Mouse (Mus musculus) limb, embryonic 13.5 days (tissue): ENCODE results near the gene Got2. TPM values are rescaled to one million over a fixed set of nuclear protein-coding genes. Genes with fewer than 3 reads are reported as not detected.
"Not testable (repeated sequence)": the region's sequence is repeated elsewhere in the genome, so short reads cannot be mapped to it uniquely, and the experiment has no call there.

Experiments used
- ATAC-seq: fragments of 200-750 bp; cut with Nextera tagmentation; 2 replicates; pipeline ENCODE4 v1.8.0; 2017; ENCODE audit warnings: low read depth, moderate number of reproducible peaks, moderate TSS enrichment; ENCODE audit not compliant: low FRiP score
- H3K27ac ChIP-seq: fragments of 300-500 bp; sonication (generic); 2 replicates; pipeline ENCODE4 v1.5.1; 2015; ENCODE audit warnings: inconsistent platforms, mild to moderate bottlenecking, moderate library complexity
- H3K27me3 ChIP-seq: fragments of 300-500 bp; sonication (generic); 2 replicates; pipeline ENCODE4 v1.6.1; 2015; ENCODE audit warnings: mild to moderate bottlenecking, inconsistent platforms
- H3K36me3 ChIP-seq: fragments of 300-500 bp; sonication (generic); 2 replicates; pipeline ENCODE4 v1.6.1; 2015; ENCODE audit warnings: inconsistent platforms, mild to moderate bottlenecking, moderate library complexity
- H3K4me1 ChIP-seq: fragments of 300-500 bp; sonication (generic); 2 replicates; pipeline ENCODE4 v1.6.1; 2015; ENCODE audit warnings: inconsistent platforms
- H3K4me2 ChIP-seq: fragments of 300-500 bp; sonication (generic); replicated peaks from 2 replicates; pipeline ENCODE4 v1.6.1; 2015; ENCODE audit warnings: inconsistent platforms, mild to moderate bottlenecking, moderate library complexity
- H3K4me3 ChIP-seq: fragments of 300-500 bp; sonication (generic); 2 replicates; pipeline ENCODE4 v1.5.1; 2015; ENCODE audit warnings: moderate library complexity, mild to moderate bottlenecking, inconsistent platforms
- H3K9ac ChIP-seq: fragments of 300-500 bp; sonication (generic); 2 replicates; pipeline ENCODE4 v1.6.1; 2015; ENCODE audit warnings: mild to moderate bottlenecking, inconsistent platforms
- H3K9me3 ChIP-seq: fragments of 300-500 bp; sonication (generic); 2 replicates; pipeline ENCODE4 v1.6.1; 2016; ENCODE audit warnings: inconsistent platforms
- WGBS: fragments of 180-500 bp; shearing (Covaris S2); methylation state at CpG from one replicate; pipeline ENCODE4 v1.1.7; 2015; 5-methylcytosine and 5-hydroxymethylcytosine counted together
- polyA plus RNA-seq: library from polyadenylated mRNA; unstranded; fragments of >200 nt; fragmentation: Nextera tagmentation; extraction: Ambion mirVana; gene quantifications from 2 replicates; pipeline ENCODE4 v1.2.1, GENCODE M21; 2015

The Got2 gene
- polyA plus RNA-seq, 1 experiment from 2014 or later = 169 TPM

DNA sequence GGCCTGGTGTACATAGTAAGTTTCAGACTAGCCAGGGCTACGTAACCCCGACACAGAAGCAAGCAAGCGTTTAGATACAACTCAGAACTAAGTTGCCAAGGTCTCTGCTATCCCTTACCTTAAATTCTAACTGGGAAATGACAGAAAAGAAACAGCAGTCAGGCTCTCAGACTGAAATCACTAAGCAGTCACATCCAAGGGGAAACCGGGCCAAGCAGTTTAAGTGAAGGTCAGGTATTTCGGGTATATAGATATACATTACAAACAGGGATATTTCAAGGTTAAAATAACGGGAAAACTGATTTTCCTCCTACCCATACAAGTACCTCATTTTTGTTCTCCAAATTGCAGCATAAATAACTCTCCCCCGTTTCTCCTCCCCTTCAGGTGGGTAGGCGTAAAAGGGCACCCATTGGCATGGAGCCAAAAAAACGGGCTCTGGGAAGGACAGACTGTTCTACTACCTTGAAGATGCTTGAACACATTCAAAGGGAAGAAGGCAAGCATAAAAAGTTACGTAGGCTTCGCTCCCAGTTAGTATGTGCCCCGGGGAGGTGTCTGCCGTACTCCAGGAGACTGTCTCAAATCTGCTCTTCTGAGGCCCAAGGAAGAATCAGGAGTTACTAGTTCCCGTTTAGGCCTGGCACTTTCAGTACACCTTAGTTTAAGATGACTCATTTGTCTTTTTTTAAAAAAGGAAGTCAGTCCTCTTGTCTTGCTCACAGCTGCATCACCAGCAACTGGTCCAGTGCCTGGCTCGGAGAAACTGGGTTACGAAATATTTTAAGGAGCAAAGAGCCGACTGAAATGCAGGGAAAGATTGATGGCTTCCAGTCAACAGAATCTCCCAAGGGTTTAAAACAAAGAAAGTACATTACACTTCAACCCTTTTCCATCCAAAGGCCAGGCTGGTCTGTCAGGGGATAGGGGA, 1.4 kb downstream of the Got2 start:
- Histone ChIP-seq H3K9me3 (no peaks in the 10 kb centered on the region), H3K27me3 (no peaks in the 10 kb centered on the region), H3K27ac (no peak overlapping the region), H3K36me3 (no peaks in the 10 kb centered on the region), H3K9ac (peak overlapping the region; percentile 76), H3K4me1 (peaks cover 16% of the 10 kb centered on the region), H3K4me2 (peak overlapping the region; percentile 83), H3K4me3 (peak overlapping the region; percentile 65)
- no peak for ATAC-seq
- WGBS = 68% methylated on average over 17 of the region's 17 CpGs

DNA sequence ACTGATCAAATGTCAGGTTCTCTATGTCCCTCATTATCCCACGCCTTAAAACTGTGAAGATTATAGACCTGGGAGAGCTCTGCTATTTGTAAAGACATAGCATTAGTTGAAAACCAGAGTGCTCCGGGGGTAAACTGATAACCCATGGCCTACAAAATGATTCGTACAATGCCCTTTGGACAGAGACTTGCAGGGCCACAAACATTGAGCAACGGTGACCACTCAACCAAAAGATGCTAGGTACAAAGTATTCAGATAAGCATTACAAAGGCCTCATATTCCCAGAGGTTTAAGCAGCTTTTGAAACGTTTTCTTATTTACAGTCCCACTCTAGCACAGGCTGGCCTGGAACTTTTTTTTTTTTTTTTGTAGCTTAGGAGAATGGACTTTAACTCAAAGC, 2.4 kb downstream of the Got2 start:
- Histone ChIP-seq H3K9me3 (no peaks in the 10 kb centered on the region), H3K27ac (no peak overlapping the region), H3K9ac (no peak overlapping the region), H3K27me3 (no peaks in the 10 kb centered on the region), H3K36me3 (no peaks in the 10 kb centered on the region), H3K4me2 (no peak overlapping the region; the same call in 1 of the 2 replicates), H3K4me3 (no peak overlapping the region), H3K4me1 (peaks cover 16% of the 10 kb centered on the region)
- WGBS = 77% methylated on average over 5 of the region's 5 CpGs
- no peak for ATAC-seq

DNA sequence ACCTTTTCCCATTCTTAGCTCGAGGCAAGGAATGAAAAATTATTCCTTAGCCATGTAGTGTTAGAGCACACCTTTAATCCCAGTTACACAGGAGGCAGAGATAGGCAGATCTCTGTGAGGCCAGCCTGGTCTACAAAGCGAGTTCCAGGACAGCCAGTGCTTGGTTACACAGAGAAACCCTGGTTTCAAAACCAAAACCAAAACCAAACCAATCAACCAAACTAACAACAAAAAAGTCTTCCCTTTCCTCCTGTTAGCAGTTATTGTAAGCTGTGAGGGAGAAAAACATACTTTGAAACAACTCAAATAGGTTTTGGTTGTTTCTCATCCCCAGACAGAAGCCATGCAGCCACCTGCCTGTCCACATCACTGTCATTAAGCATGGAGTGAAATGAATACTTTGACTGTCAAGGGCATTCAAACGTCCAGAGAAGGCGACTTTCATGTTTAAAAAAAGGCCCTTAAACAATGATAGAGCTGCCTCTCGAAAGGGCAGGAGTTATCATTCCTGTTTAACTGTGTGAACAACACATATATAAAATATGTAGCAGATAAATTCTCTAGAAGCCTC, 3.0 kb downstream of the Got2 start:
- H3K4me2 ChIP-seq = no peak overlapping the region
- no peak for ATAC-seq
- no peak overlapping the region for H3K4me3 ChIP-seq
- no peaks in the 10 kb centered on the region for H3K36me3 ChIP-seq
- peaks cover 16% of the 10 kb centered on the region for H3K4me1 ChIP-seq
- H3K27ac ChIP-seq = no peak overlapping the region
- WGBS = 75% methylated on average over 5 of the region's 5 CpGs
- no peaks in the 10 kb centered on the region for H3K9me3 ChIP-seq
- no peak overlapping the region for H3K9ac ChIP-seq
- no peaks in the 10 kb centered on the region for H3K27me3 ChIP-seq

DNA sequence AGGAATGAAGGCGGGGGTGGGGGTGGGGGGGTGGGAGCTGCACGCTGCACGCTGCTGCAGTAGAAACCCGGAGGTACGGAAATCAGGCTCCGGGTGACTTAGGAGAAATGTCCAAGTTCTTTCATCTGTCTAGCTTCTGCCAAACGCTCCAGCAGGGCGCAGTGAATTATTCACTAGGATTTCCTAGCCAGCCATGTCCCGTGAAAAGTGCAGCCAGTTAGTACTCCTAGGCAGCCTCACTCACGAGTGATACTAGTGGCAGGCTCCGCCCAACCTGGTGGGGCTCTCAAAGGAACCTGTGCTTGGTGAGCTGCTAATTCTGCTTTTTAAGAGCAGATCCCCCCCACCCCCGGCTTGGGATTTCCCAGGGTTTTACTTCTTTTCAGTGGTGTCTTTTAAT, 3.9 kb downstream of the Got2 start:
- Histone ChIP-seq H3K4me2 (no peak overlapping the region), H3K9ac (no peak overlapping the region), H3K9me3 (no peaks in the 10 kb centered on the region), H3K4me1 (peaks cover 16% of the 10 kb centered on the region), H3K27me3 (no peaks in the 10 kb centered on the region), H3K4me3 (no peak overlapping the region), H3K36me3 (no peaks in the 10 kb centered on the region), H3K27ac (no peak overlapping the region)
- WGBS = 79% methylated on average over 11 of the region's 12 CpGs
- ATAC-seq = no peak

DNA sequence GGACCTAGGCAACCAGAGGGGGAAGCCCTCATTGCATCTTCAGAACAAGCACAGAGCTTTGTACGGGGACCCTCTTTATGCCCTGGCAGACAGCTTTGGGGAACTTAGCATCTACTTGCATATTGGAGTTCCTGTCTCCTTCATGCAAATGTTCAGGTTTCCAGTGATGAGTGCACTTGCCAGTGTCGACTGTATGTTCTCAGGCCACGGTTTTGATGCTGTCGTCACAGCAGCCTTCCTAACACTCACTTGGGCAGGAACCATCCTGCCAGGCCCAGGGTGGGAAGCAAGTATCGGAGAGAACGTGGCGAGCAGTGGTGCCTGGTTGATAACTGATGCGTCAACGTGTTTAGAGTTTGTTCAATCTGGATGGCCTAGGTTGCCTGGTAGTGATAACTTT, 6.2 kb downstream of the Got2 start:
- H3K9ac ChIP-seq = no peak overlapping the region
- ATAC-seq = no peak
- peaks cover 13% of the 10 kb centered on the region for H3K4me1 ChIP-seq
- H3K9me3 ChIP-seq = no peaks in the 10 kb centered on the region
- H3K27ac ChIP-seq = no peak overlapping the region
- no peak overlapping the region for H3K4me3 ChIP-seq
- H3K4me2 ChIP-seq = no peak overlapping the region
- 86% methylated on average over 9 of the region's 9 CpGs for WGBS
- peaks cover 7% of the 10 kb centered on the region for H3K36me3 ChIP-seq
- no peaks in the 10 kb centered on the region for H3K27me3 ChIP-seq

DNA sequence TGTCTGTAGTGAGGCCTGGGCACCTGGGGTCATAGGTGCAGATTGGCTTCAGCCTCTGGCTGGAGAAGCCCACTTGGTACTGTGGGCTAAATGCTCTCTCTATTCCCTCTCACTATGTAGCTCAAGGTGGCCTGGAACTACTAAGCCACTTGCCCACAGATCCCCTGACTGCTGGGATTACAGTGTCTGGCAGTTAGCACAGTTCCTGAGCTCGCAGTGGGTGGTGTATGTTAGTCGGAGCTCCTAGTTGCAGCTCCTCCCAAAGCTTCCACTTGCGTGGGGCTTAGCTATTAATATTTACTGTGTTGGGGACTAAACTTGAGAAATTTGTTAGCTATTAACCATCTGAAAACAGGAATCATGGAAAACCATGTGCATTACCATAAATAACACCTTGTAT, 6.8 kb downstream of the Got2 start:
- no peaks in the 10 kb centered on the region for H3K27me3 ChIP-seq
- no peaks in the 10 kb centered on the region for H3K9me3 ChIP-seq
- no peak overlapping the region for H3K4me3 ChIP-seq
- H3K4me1 ChIP-seq = peaks cover 7% of the 10 kb centered on the region
- no peak overlapping the region for H3K9ac ChIP-seq
- 83% methylated on average over 3 of the region's 3 CpGs for WGBS
- no peak overlapping the region for H3K4me2 ChIP-seq
- no peak for ATAC-seq
- H3K36me3 ChIP-seq = peaks cover 13% of the 10 kb centered on the region
- H3K27ac ChIP-seq = no peak overlapping the region

DNA sequence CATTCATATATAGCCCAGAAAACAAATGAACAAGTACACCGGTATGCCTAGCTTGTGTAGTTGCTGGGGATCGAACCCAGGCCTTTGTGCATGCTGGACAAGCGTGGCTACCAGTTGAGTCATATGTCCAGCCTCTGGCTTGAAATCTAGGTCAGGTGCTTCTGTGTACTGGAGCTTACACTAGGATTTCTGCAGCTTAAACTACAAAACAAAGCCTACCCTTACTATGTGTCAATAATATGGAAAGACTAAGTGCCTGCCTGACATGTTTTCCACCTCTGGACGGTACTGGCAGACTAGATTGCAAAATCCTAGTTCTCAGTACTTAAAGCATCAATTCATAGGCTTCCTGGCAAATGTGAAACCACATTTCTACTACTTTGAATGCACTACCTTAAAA, 8.5 kb downstream of the Got2 start:
- Histone ChIP-seq H3K4me2 (no peak overlapping the region), H3K27me3 (no peaks in the 10 kb centered on the region), H3K4me1 (no peaks in the 10 kb centered on the region), H3K36me3 (peaks cover 28% of the 10 kb centered on the region), H3K9ac (no peak overlapping the region), H3K9me3 (no peaks in the 10 kb centered on the region), H3K4me3 (no peak overlapping the region), H3K27ac (no peak overlapping the region)
- WGBS = 89% methylated on average over 4 of the region's 4 CpGs
- ATAC-seq = no peak

DNA sequence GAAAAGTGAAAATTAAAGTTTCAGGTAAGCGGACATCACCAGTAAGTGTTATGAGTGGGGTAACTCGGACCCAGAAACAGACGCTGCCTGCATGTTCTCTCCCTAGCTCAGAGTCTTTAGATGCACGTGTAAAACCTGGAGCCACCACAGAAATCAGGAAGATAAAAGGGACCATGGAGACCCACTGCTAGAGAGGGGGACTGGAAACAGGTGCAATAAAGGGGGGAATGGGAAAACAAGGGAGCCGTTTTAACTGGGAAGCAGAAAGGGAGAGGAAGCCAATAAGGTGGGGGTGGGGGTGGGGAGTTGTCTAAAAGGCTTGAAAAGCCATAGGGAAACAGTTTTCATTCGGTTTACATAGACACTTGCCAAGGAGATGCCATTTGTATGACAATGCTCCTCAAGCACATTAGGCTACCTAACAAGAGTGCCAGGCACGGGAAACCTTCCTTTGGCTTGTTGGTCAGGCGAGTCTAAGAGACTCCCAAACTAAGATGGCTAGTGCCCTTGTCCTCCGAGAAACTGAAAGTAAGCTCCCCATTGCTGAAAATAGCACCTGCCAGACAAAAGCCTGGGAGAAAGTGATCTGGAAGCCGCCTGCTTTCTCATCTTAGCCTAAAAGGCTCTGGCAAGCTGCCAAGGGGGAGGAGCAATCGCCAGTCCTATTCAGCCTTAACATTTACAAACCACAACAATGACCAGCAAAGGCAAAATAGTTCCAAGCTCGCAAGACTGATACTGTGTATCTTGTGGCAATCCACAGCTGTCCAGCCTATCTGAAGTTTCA, 10.0 kb downstream of the Got2 start:
- Histone ChIP-seq H3K27ac (no peak overlapping the region), H3K9me3 (no peaks in the 10 kb centered on the region), H3K4me3 (no peak overlapping the region), H3K27me3 (no peaks in the 10 kb centered on the region), H3K4me1 (no peaks in the 10 kb centered on the region), H3K9ac (0 out of 2 replicates have a peak overlapping the region, but pooled peaks have one; percentile 19), H3K4me2 (no peak overlapping the region), H3K36me3 (peaks cover 43% of the 10 kb centered on the region)
- WGBS = 62% methylated on average over 12 of the region's 12 CpGs
- no peak for ATAC-seq

DNA sequence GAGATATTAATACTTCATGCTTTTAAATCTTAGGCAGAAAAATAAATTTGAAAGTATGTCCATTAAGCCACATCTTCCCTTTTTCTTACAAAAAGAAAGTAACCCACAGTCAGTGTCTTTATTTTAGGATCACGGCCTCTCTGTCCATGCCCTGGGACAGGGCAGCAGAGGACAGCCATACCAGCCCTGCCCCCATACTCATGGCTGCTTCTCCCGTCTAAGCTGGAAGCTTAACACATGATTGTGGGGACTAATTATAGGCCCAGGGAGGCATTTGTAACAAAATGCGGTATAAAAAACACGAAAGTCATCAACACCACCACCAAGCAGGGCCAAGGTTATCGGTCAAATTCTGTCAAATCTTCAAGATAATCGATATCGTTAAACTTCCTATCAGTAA, 13.1 kb downstream of the Got2 start:
- no peaks in the 10 kb centered on the region for H3K27me3 ChIP-seq
- no peak overlapping the region for H3K9ac ChIP-seq
- no peak overlapping the region for H3K4me3 ChIP-seq
- 95% methylated on average over 7 of the region's 7 CpGs for WGBS
- H3K36me3 ChIP-seq = peaks cover 73% of the 10 kb centered on the region
- no peak overlapping the region for H3K4me2 ChIP-seq
- H3K27ac ChIP-seq = no peak overlapping the region
- H3K9me3 ChIP-seq = no peaks in the 10 kb centered on the region
- no peak for ATAC-seq
- H3K4me1 ChIP-seq = no peaks in the 10 kb centered on the region

DNA sequence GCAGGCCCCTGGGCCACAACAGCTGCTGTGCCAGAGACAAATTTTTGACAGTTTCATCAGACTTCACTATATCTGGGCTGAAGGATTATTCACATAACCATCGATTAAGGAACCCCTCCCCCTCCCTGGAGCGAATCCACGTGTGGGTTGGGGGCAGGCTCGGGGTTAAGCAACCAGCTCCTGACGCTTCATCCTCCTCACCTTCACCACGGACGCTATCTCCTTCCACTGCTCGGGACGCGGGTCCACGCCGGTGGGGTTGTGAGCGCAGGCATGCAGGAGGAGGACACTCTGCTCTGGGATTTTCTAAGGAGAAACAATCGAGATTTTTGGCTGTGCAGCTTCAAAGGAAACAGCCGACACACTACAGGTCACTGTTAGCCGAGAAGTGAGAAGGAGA, 16.7 kb downstream of the Got2 start:
- H3K36me3 ChIP-seq = peaks cover 97% of the 10 kb centered on the region

DNA sequence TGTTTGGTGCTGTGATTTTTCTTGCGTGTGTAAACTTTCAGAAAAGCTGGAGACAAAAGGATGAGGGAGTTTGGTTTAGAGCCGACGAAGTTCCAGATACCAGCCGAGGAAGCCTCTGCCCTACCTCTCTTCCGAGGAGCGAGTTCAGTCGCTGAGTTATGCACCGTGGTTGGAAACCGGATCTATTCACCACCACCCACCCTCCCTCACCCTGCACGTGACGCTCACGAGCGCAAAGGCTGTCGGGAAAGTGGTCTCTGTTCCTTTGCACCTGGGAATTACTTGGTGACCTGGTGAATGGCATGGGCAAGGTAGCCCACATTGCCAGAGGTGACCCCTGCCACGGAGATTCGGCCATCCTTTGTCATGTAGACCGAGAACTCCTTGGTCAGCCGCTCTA, 23.5 kb downstream of the Got2 start:
- H3K36me3 ChIP-seq = peaks cover 67% of the 10 kb centered on the region

More for the DNA sequence above, 16.7 kb downstream of the Got2 start:
- Histone ChIP-seq H3K27ac (no peak overlapping the region), H3K4me2 (no peak overlapping the region), H3K9me3 (no peaks in the 10 kb centered on the region), H3K4me1 (no peaks in the 10 kb centered on the region), H3K9ac (no peak overlapping the region), H3K27me3 (no peaks in the 10 kb centered on the region), H3K4me3 (no peak overlapping the region)
- WGBS = 95% methylated on average over 16 of the region's 16 CpGs
- no peak for ATAC-seq

DNA sequence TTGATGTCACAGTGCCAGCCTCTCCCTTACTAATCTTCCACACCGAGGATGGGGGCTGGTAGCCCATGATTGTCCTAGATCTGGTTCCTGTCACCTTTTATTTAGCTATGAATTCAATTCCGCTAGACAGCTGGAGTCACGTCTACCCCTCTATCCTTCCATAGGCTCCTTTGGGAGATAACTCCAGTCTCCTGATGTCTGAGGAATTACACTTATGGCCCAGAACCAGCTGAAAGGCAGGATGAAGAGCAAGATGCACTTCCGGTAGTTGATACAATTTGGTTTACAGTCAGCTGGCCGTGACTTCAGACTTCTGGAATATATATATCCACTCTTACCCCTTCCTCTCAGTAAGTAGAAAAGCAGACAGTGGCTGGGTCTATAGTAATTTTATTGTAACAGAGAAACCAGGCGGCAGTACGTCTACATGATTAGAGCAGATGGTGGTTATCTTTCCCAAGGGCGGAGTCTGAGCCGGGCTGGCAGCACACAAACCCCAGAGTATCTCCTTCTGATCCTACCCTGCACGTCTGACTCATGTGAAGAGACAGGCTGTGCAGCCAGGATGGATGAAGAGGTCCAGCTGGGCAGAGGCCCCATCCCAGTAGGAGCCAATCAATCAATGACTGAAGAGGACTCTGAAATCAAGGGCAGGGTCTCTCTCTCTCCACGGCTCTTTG, 24.4 kb downstream of the Got2 start:
- H3K4me3 ChIP-seq, H3K4me1 ChIP-seq, H3K4me2 ChIP-seq, H3K27ac ChIP-seq, H3K9ac ChIP-seq, ATAC-seq, H3K9me3 ChIP-seq, H3K27me3 ChIP-seq: not testable (repeated sequence)
- WGBS = 81% methylated on average over 11 of the region's 11 CpGs
- H3K36me3 ChIP-seq = peaks cover 58% of the 10 kb centered on the region

More for the DNA sequence above, 23.5 kb downstream of the Got2 start:
- not testable (repeated sequence) for H3K9ac ChIP-seq, H3K9me3 ChIP-seq, H3K4me1 ChIP-seq, H3K27me3 ChIP-seq, H3K4me3 ChIP-seq, ATAC-seq, H3K27ac ChIP-seq, H3K4me2 ChIP-seq
- WGBS = 94% methylated on average over 18 of the region's 18 CpGs
